Mouse (Mus musculus): Measurements from ENCODE around the gene Mtrf1l. TPM values are rescaled to one million over a fixed set of nuclear protein-coding genes. Genes with fewer than 3 reads are reported as not detected.

The Mtrf1l gene
- total RNA-seq, 2 experiments from 2014 or later = 14.7 to 16.8 TPM

DNA sequence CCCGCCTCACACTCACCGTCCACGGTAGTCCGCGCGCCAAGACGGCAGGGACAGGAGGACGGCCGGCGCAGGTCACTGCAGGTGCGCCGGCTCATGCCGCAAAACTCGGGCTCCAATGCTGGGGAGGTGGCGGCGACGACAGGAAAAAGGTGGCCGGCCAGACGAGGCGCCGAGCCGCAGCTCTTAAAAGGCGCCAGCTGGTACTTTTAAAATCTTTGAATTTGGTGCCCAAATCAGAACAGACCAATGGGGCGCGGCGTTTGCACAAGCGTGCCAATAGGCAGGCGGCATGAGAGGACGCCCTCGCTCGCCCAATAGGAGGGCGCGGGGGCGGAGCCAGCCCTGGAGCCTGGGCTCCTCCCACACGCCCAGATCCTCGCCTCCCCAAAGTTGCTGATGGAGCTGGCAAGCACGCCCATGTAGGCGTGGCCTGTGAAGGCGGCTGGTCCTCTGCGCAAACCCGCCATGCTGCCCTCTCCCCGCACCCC, 18.4 kb downstream of the Mtrf1l start, which contains the start of gene Fbxo5:
Gene Fbxo5 (minus strand): TSS at position 358 of the 488 bp plus-strand sequence.
- DNase-seq (ENCODE audit: low spot score in 2 of 2) = peak; percentile 87 to 93

DNA sequence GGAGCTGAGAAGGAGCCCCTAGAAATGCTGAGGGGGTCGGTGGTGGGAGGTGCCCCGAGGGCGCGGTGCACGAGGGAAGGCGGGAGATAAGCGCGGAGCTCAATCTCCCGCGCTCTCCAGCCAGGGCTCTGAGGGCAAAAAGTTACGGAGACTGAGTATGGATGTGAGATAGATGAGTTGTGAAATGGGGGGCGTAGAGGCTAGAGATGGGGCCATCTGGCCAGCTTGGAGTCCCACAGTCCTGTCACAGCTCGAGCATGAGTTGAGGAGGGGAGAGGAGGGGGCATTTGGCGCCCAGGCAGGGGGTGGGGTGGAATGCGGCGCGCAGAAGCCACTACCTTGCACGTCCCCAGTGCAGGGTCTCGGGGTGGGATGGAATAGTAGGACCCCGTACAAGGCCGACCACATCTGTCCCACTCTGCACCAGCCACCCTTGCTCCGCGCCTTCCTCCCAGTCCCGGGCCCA, 19.0 kb downstream of the Mtrf1l start:
- no peak for DNase-seq (ENCODE audit: low spot score in 2 of 2)

DNA sequence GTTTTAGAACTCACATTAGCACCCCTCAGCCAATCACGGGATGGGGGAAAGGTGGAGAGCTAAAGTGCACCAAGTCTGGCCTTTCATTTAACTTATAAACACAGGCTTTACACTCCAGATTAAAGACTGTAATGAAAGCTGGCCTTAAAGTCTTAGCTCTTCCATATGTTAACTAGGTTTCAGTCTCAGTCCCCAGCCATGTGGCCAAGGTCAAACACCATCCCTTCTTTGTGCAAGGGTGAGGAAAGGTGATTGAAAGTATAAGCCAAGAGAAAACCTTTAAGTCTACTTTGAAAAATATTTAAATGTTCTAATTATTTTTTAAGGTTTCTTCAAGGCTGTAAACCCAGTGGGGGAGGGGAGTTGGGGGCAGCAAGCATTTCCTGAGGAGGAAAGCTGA, 20.0 kb downstream of the Mtrf1l start:
- DNase-seq (ENCODE audit: low spot score in 2 of 2) = no peak

DNA sequence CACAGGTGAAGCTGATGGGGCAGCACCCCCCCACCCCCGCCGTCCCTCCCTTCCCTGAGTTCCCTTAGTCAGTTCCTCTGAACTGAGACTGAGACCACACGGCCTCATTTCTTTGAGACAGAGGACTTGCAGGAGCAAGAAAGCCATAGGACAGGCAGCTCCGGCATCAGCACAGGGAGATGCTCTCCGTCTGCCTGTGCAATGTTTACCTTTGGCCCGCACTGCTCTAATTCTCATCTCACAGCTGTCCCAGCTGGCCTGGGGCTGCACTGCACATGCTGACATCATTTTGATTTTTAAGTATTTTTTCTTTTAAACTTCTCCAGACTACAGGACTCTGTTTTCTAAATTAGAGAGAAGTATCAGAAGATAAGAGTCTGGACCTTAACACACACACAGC, 20.8 kb downstream of the Mtrf1l start:
- DNase-seq (ENCODE audit: low spot score in 2 of 2) = no peak

DNA sequence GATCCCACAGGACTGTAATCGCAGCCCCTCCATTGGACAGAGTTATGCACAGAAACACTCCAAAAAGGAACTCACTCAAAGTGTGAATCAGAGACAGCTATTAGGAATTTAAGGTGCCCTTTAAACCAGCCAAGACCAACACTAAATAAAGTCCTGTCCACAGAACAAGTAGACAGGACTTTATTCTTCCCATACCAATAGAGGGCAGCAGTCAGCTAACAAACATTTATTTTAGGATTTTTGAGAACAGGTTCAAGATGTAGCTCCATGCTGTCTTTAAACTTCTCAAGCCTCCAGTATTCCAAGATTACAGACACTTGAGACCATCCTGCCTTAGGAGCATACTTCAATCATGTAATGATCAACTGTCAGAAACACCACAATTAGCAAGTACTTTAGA, 23.2 kb downstream of the Mtrf1l start:
- DNase-seq (ENCODE audit: low spot score in 2 of 2) = no peak

DNA sequence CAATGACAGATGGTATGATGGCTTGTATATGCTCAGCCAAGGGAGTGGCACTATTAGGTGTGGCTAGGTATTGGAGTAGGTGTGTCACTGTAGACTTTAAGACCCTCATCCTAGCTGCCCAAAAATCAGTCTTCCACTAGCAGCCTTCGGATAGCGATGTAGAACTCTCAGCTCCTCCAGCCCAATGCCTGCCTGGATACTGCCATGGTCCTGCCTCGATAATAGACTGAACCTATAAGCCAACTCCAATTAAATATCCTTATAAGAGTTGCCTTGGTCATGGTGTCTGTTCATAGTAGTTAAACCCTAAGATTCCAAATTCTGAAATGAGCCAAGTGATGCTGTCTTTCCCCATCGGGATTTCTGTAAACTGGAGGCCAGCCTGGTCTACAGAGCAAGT, 25.6 kb downstream of the Mtrf1l start:
- DNase-seq (ENCODE audit: low spot score in 2 of 2) = no peak

DNA sequence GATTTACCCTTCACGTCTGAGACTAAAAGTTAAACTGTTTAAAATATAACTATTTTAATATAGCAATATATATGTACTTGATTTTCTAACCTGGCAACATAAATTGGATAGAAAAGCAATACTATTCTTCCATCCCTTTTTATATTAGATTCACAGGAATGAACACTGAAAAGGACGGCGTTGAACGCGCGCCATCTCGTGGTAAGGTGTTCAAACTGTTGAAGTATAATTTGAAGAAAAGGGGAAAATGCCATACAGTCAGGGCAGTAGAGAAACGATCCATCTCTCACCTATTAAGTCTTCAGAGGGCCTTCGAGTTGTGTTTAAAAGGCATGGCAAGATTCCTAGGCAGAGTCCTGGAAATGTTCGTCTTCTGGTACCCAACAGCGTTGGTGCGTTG, 33.1 kb downstream of the Mtrf1l start:
- DNase-seq (ENCODE audit: low spot score in 2 of 2) = peak in 1 of 2 experiments; percentile 12

DNA sequence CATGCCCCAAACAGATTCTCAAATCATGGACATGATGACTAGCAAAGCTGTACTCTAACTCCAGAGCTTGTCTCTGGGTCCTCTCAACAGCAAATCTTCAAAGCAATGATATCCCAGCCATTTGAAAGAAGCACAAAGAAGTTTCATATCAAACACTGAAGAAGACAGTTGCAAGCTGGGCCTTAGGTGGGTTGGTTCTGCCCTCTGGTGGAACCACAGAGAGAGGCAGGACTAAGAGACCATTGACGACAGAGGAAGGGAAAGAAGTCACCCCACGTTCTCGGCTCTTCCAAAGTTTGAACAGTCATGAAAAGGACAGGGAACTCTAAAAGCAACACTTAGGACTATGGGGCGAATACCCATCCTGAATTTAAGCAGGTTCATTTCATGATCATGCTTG, 36.8 kb downstream of the Mtrf1l start:
- DNase-seq (ENCODE audit: low spot score in 2 of 2) = no peak

Other genes starting within 250 kb of the Mtrf1l start
- gene Myct1, start 230.1 kb downstream of the Mtrf1l start, total RNA-seq (2021) = 1 to 10 TPM; 7.2 to 8.4 TPM
- gene Vip, start 184.7 kb downstream of the Mtrf1l start, total RNA-seq (2021) = under 1 TPM; 0.45 to 0.87 TPM
- gene Fbxo5, start 18.3 kb downstream of the Mtrf1l start, total RNA-seq (2021) = 10 to 100 TPM; 14.5 to 18.2 TPM
- gene Rgs17, start 98.5 kb upstream of the Mtrf1l start, total RNA-seq (2021) = 1 to 10 TPM; 3.2 to 3.6 TPM